Mouse (Mus musculus) C2C12 (cell line): ENCODE measurements at regions not wholly inside any gene's neighbourhood (a gene's known extent, or its start where the extent isn't known, plus 50 kb on each side); places are given as distances from the start of the nearest gene placed in this dataset.

Experiments
- CEBPB ChIP-seq: IDR thresholded peaks from one replicate; pipeline ENCODE4 v1.6.1; 2011; ENCODE audit warnings: low read depth, mild to moderate bottlenecking, control low read depth, moderate library complexity
- CTCF ChIP-seq: IDR thresholded peaks from one replicate; pipeline ENCODE4 v1.5.1; 2011; ENCODE audit not compliant: control insufficient read depth, insufficient read depth, insufficient read length
- FOSL1 ChIP-seq: IDR thresholded peaks from one replicate; pipeline ENCODE4 v1.8.0; 2011; ENCODE audit warnings: mild to moderate bottlenecking, low read length; ENCODE audit not compliant: poor library complexity, insufficient read depth, severe bottlenecking
- MAX ChIP-seq: IDR thresholded peaks from one replicate; pipeline ENCODE4 v1.6.1; 2011; ENCODE audit warnings: mild to moderate bottlenecking, control low read depth
- MYOG ChIP-seq: IDR thresholded peaks from one replicate; pipeline ENCODE4 v1.6.1; 2011; ENCODE audit not compliant: control insufficient read depth, insufficient read length; ENCODE audit errors: extremely low read depth
- USF1 ChIP-seq: IDR thresholded peaks from one replicate; pipeline ENCODE4 v1.6.1; 2011; ENCODE audit warnings: low read depth, mild to moderate bottlenecking, control low read depth, moderate library complexity

DNA sequence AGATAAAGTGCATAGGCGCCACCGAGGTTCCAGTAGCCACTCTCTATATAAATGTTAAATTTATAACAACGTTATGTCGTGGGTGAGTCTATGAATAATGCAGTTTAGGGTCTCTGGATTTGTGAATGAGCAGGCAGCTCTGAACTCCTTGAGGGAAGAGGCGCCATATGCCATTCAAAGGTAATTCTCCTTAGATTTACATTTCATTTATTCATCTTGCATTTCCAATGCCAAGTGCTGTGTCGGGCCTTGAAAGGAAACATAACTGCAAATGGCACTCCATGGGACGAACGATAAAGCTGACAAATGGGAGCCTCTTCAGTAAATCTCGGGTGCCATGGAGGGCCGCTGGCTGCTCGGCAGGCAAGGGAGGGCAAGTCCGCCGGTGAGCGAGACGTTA lies 216.4 kb upstream of the Nr5a2 start:
- TF ChIP-seq CTCF (no peak), MYOG (no peak), MAX (no peak), USF1 (no peak), FOSL1 (no peak), CEBPB (no peak)
